Mouse (Mus musculus) mouse embryonic stem cell (cell line): ENCODE data around the gene Lrrc28.

ENCODE experiments used
- in situ Hi-C, 2 experiments: fragments of 300-500 bp; cut with MboI; formaldehyde crosslinking; loops; 1 replicate in 1 of 2; 3 replicates in 1 of 2; pipeline ENCODE4 v1.14.3; 2019 to 2020; ENCODE audit warnings: low sequenced_read_pairs in 2 of 2, low pct_unique_long_range_greater_than_20kb in 1 of 2, mixed read lengths in 1 of 2; ENCODE audit not compliant: unreplicated experiment in 1 of 2

The Lrrc28 gene

GRCm38 (mm10) chr7:67614464-67614861 lies 30.6 kb downstream of the Lrrc28 start:
- in situ Hi-C loops = loop anchor here in 1 of 2 experiments (25.0 kb wide), 1 partner anchor 102 kb away; no protein-coding TSS in a partner anchor

GRCm38 (mm10) chr7:67613795-67614463 lies 31.1 kb downstream of the Lrrc28 start:
- in situ Hi-C loops = loop anchor here in 1 of 2 experiments (25.0 kb wide), 1 partner anchor 102 kb away; no protein-coding TSS in a partner anchor

DNA sequence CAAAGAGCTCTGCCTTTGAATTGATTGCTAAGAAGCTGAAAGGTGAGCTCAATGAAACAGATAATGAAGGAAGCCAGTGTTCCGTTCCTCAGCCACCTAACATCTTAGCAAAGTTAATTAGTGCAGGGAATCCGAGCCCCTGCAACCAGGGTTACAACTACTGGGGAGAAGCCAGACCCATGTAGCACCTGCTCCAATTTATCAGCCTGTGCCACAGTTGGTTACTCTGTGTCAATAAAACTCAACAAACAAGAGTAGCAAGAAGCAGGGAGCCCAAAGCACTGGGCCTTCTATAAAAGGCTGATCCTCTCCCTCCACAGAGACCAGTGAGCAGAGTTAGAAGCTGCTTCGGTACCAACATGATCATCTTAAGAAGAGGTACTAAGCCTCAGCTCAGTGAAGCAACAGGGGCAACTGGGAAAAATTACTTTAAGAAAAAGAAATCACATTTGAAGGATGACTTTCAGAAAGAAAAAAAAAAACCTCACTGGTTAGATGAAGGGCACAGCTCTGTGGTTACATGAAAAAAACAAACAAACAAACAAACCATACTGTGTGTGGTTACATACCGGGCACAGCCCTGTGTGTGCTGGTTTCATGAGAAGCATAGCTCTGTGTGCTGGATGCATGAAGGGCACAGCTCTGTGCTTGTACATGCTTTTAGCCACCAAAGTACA lies 36.6 kb downstream of the Lrrc28 start:
- in situ Hi-C loops = loop anchor here in 1 of 2 experiments (25.0 kb wide), 1 partner anchor 96 kb away; no protein-coding TSS in a partner anchor

DNA sequence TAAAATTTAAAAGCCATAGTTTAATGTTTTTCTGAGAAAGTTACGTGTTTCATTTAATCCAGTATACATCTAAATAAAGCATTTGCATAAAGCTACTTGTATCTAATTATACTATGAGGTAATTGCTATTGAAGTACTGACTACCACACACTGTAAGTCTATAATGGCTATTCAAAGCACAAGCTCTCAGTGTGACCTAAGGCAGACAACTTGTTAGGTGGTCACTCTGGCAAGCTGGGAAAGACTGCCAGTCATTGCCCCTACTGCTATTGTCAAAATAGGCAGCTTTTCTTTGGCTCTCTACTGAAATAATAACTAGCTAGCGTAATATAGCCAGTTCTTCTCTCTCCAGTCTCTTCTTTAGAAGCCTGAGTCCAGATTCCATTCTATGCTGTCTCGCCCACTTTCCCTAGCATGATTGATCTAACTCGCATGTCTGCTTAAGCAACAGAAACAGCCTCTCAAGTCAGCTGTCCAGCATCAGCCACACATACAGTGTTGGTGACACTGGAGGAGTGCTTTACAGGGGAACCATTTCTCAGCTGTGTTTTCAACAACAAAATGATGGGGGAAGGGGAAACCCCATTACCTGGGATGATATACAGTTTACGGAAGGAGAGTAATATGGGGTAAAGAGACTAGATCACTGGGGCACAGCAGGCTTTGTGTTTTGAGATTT lies 37.3 kb downstream of the Lrrc28 start:
- in situ Hi-C loops = loop anchor here in 1 of 2 experiments (25.0 kb wide), 1 partner anchor 96 kb away; no protein-coding TSS in a partner anchor

DNA sequence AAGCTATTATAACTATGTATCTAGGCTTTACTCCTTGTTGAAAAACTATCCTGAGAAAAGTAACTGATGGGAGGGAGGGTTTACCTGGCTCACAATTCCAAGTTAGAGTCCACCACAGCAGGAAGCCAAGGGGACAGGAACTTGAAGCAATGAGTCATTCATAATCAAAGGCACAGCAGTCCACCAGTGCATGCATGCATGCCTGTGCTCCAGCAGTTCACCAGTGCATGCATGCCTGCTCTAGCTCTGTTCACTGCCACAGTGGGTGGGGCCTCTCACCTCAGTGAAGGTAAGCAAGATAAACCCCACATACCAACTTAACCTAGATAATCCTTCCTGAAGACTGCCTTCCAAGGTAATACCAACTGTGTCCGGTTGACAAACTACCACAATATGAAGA lies 38.8 kb downstream of the Lrrc28 start:
- in situ Hi-C loops = loop anchor here in 1 of 2 experiments (25.0 kb wide), 1 partner anchor 94 kb away; no protein-coding TSS in a partner anchor

GRCm38 (mm10) chr7:67605114-67605513 lies 40.0 kb downstream of the Lrrc28 start:
- in situ Hi-C loops = loop anchor here in 1 of 2 experiments (25.0 kb wide), 1 partner anchor 93 kb away; no protein-coding TSS in a partner anchor

GRCm38 (mm10) chr7:67598050-67598449 lies 47.0 kb downstream of the Lrrc28 start:
- in situ Hi-C loops = no loop called here

DNA sequence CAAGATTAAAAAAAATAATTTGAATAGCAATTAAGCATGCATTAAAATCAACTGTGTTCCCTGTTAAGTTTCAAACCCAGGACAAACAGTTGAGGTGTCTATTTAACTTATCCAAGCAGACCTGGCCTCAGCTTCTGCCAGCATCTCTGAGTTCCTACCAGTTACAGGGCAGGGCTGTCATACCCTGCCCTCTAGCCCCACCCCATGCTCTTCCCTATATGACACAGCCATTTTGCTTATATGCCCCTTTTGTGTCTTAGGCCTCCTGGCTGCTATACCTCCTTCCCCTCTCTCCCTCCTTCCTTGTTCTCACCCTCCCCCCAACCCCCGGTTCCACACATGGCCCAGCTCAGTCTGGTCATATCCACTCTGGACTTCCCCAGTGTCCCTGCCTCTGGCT lies 48.1 kb downstream of the Lrrc28 start:
- in situ Hi-C loops = no loop called here

- in situ Hi-C loops = no loop called here
Observed at GRCm38 (mm10) chr7:67596322-67596721, 48.7 kb downstream of the Lrrc28 start.

DNA sequence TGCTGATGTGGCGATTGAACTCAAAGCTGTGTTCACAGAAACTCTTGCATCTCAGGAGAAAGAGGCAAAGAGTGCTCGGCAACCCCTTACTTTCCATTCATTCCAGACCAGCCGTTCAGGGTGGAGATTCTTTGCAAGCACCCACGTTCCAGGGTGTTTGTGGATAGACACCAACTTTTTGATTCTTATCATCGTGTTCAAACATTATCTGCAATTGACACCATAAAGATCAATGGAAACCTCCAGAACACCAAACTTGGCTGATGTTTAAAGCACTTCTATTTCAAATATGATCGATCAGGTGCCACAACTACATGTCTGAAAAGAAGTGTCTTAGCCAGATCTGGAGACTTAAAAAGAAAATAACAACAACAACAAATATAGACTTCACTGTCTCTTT lies 51.2 kb downstream of the Lrrc28 start:
- in situ Hi-C loops = no loop called here

DNA sequence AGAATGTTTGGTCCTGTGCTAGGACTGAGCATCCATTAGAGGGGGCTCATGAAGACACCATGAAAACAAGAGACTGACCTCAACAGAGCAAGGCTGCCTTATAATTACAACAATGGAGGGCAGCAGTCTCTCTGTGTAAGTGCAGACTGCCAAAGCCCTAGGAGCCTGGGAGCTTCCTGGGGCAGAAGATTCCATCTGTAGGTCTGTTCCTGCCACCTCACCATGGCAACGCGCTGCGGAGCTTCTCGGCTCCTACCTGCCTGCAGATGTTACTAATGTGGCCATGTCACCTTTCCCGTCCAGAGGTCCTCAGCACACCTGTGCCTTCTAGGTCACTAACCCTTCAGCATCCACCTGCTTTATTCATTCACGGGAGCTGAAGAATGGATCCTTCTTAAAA lies 52.4 kb downstream of the Lrrc28 start:
- in situ Hi-C loops = no loop called here

- in situ Hi-C loops = no loop called here
Observed at GRCm38 (mm10) chr7:67588743-67589142, 56.3 kb downstream of the Lrrc28 start.

DNA sequence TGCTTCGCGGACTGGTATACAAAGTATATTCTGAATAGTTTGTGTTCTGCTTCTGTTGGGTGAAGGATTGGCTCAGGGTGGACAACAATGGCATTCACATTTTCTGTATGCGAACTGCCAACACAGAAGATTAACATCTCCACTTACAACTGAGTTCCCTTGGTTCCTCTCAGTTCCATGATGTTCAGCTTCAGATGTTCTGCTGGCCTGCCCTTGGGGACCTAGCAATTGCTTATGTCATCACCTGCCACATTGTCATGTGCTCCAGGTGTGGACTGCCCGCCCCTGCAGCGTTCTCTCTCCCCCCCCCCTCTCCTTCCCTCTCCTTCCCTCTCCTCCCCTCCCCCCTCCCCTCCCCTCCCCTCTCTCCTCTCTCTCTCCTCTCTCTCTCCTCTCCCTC lies 58.6 kb downstream of the Lrrc28 start:
- in situ Hi-C loops = no loop called here

GRCm38 (mm10) chr7:67583852-67584251 lies 61.2 kb downstream of the Lrrc28 start:
- in situ Hi-C loops = no loop called here

- in situ Hi-C loops = no loop called here
Observed at GRCm38 (mm10) chr7:67578783-67579482, 66.1 kb downstream of the Lrrc28 start.

GRCm38 (mm10) chr7:67578044-67578443 lies 67.0 kb downstream of the Lrrc28 start:
- in situ Hi-C loops = no loop called here

DNA sequence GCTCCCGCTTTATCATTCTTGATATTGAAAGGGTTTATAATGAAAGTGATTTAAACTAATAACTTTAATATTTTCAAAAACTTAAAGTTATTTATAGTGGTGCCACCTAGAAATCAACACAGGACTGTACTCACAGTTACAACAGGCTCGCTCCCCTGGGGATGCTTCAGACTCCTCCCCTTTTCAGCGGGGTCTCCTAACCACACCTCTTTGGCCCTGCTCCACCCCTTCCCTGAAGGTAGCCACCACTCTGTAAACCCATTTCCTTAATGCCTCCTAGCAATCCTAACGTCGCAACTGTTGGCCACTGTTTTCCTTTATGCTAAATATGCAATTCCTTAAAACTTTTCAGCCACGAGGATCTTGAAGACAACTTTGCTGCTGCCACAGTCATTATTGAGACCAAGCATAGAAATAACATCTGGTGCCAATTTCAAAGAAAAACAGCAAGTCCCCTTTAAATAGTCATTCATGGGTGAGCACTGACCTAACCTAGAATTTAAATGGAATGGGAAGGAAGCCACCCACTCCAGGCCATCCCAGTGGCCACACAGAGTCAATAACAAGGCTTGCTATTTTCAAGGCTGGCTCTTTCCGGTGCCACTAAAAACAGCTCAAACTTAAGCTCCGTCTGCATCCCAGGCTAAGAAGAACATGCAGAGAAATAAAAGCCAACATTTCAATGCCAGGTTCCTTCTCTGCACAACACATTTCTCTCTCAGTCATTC lies 78.4 kb downstream of the Lrrc28 start:
- in situ Hi-C loops = no loop called here

DNA sequence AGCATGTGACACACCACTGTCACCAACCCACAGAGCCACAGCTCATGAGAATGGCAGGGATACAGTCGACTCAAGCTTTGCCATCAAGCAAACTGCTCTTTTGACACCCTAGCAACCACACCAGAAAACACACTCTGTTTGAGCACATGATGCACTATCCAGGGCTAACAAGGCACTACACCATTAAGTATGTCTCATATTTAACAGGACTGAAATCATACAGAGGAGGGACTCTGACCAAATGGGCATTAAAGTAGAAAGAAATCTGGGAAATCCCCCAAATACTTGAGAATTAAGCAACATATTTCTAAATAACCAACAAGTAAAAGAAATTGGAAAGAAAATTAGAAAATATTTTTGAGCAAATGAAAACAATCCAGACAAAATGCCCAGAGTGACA lies 79.9 kb downstream of the Lrrc28 start:
- in situ Hi-C loops = no loop called here
